Mouse (Mus musculus) MEL (cell line): ENCODE measurements at regions not wholly inside any gene's neighbourhood (a gene's known extent, or its start where the extent isn't known, plus 50 kb on each side); places are given as distances from the start of the nearest gene placed in this dataset.

Source experiments
- DNase-seq: peaks from one replicate; pipeline ENCODE4 v3.0.0; 2011; ENCODE audit warnings: low read depth, low spot score
- H3K27ac ChIP-seq: 2 replicates; pipeline ENCODE4 v1.5.1; 2012; ENCODE audit warnings: low read depth, mild to moderate bottlenecking, control low read depth, low read length, moderate library complexity; ENCODE audit not compliant: control insufficient read depth
- H3K27me3 ChIP-seq, 2 experiments: fragments of 150-350 bp in 1 of 2; sonication (generic) in 1 of 2; 2 replicates each; pipeline ENCODE4 v1.6.1; 2012; ENCODE audit warnings: low read length in 2 of 2, mild to moderate bottlenecking in 2 of 2, improper control_type of control experiment in 1 of 2, moderate library complexity in 1 of 2; ENCODE audit not compliant: insufficient read depth in 2 of 2, control insufficient read depth in 1 of 2
- H3K36me3 ChIP-seq, 2 experiments: 2 replicates each; pipeline ENCODE4 v1.6.1; 2012 to 2014; ENCODE audit warnings: low read length in 2 of 2, improper control_type of control experiment in 1 of 2, inconsistent platforms in 1 of 2, mild to moderate bottlenecking in 1 of 2; ENCODE audit not compliant: insufficient read depth in 2 of 2, control insufficient read depth in 1 of 2
- H3K4me1 ChIP-seq, 2 experiments: fragments of 150-350 bp in 1 of 2; sonication (generic) in 1 of 2; 2 replicates each; pipeline ENCODE4 v1.6.1; 2012; ENCODE audit warnings: low read length in 2 of 2, improper control_type of control experiment in 1 of 2, mild to moderate bottlenecking in 1 of 2; ENCODE audit not compliant: insufficient read depth in 2 of 2, control insufficient read depth in 1 of 2
- H3K4me3 ChIP-seq, 2 experiments: fragments of 150-350 bp in 1 of 2; sonication (generic) in 1 of 2; 2 replicates each; pipeline ENCODE4 v1.5.1; 2012; ENCODE audit warnings: low read depth in 2 of 2, low read length in 2 of 2, mild to moderate bottlenecking in 2 of 2, moderate library complexity in 2 of 2, control low read depth in 1 of 2, improper control_type of control experiment in 1 of 2; ENCODE audit not compliant: control insufficient read depth in 1 of 2, insufficient read depth in 1 of 2
- H3K79me2 ChIP-seq: 2 replicates; pipeline ENCODE4 v1.6.1; 2012; ENCODE audit warnings: mild to moderate bottlenecking, low read length, moderate library complexity; ENCODE audit not compliant: control insufficient read depth, poor library complexity, insufficient read depth
- H3K9ac ChIP-seq: 2 replicates; pipeline ENCODE4 v1.6.1; 2012; ENCODE audit warnings: low read depth, mild to moderate bottlenecking, control low read depth, low read length, moderate library complexity; ENCODE audit not compliant: control insufficient read depth, poor library complexity, severe bottlenecking
- H3K9me3 ChIP-seq: fragments of 150-350 bp; sonication (generic); replicated peaks from 2 replicates; pipeline ENCODE4 v1.6.1; 2012; ENCODE audit warnings: mild to moderate bottlenecking, low read length, improper control_type of control experiment, moderate library complexity; ENCODE audit not compliant: insufficient read depth
- CHD1 ChIP-seq: IDR thresholded peaks from 2 replicates; pipeline ENCODE4 v1.6.1; 2012; ENCODE audit warnings: low read depth, mild to moderate bottlenecking, inconsistent platforms, low read length, improper control_type of control experiment
- CHD2 ChIP-seq: IDR thresholded peaks from 2 replicates; pipeline ENCODE4 v1.6.1; 2011; ENCODE audit warnings: low read length, improper control_type of control experiment
- ELF1 ChIP-seq: IDR thresholded peaks from 2 replicates; pipeline ENCODE4 v1.6.1; 2014; ENCODE audit warnings: low read depth, mild to moderate bottlenecking, inconsistent platforms, low read length, improper control_type of control experiment, moderate library complexity
- EP300 ChIP-seq, 2 experiments: IDR thresholded peaks; 2 replicates each; pipeline ENCODE4 v1.6.1; 2011; ENCODE audit warnings: improper control_type of control experiment in 2 of 2, low read length in 2 of 2, low read depth in 1 of 2, mild to moderate bottlenecking in 1 of 2
- GATA1 ChIP-seq: IDR thresholded peaks from 2 replicates; pipeline ENCODE4 v1.6.1; 2011; ENCODE audit warnings: low read depth, low read length, improper control_type of control experiment
- MAFK ChIP-seq: IDR thresholded peaks from 2 replicates; pipeline ENCODE4 v1.6.1; 2011; ENCODE audit warnings: low read depth, mild to moderate bottlenecking, low read length, improper control_type of control experiment, borderline replicate concordance
- MAX ChIP-seq: IDR thresholded peaks from 2 replicates; pipeline ENCODE4 v1.6.1; 2011; ENCODE audit warnings: low read length, improper control_type of control experiment
- MAZ ChIP-seq: IDR thresholded peaks from 2 replicates; pipeline ENCODE4 v1.6.1; 2012; ENCODE audit warnings: low read depth, mild to moderate bottlenecking, inconsistent platforms, low read length, improper control_type of control experiment
- MXI1 ChIP-seq: IDR thresholded peaks from 2 replicates; pipeline ENCODE4 v1.6.1; 2011; ENCODE audit warnings: mild to moderate bottlenecking, low read depth, low read length, improper control_type of control experiment
- NELFE ChIP-seq: IDR thresholded peaks from 2 replicates; pipeline ENCODE4 v1.6.1; 2011; ENCODE audit warnings: low read depth, low read length, improper control_type of control experiment
- POLR2AphosphoS2 ChIP-seq: IDR thresholded peaks from 2 replicates; pipeline ENCODE4 v1.6.1; 2011; ENCODE audit warnings: low read length, improper control_type of control experiment
- RAD21 ChIP-seq: IDR thresholded peaks from 2 replicates; pipeline ENCODE4 v1.6.1; 2011; ENCODE audit warnings: mild to moderate bottlenecking, low read depth, low read length, improper control_type of control experiment
- RCOR1 ChIP-seq: IDR thresholded peaks from 2 replicates; pipeline ENCODE4 v1.6.1; 2012; ENCODE audit warnings: low read depth, mild to moderate bottlenecking, inconsistent platforms, low read length, improper control_type of control experiment
- SMC3 ChIP-seq: IDR thresholded peaks from 2 replicates; pipeline ENCODE4 v1.6.1; 2011; ENCODE audit warnings: low read depth, low read length, improper control_type of control experiment
- TAL1 ChIP-seq: IDR thresholded peaks from 2 replicates; pipeline ENCODE4 v1.6.1; 2012; ENCODE audit warnings: mild to moderate bottlenecking, inconsistent platforms, low read length, moderate library complexity, mixed read lengths
- TBP ChIP-seq: IDR thresholded peaks from 2 replicates; pipeline ENCODE4 v1.8.0; 2011; ENCODE audit warnings: low read depth, low read length, improper control_type of control experiment
- TCF12 ChIP-seq: IDR thresholded peaks from 2 replicates; pipeline ENCODE4 v1.6.1; 2014; ENCODE audit warnings: low read depth, mild to moderate bottlenecking, inconsistent platforms, low read length, improper control_type of control experiment, moderate library complexity
- UBTF ChIP-seq: IDR thresholded peaks from 2 replicates; pipeline ENCODE4 v1.6.1; 2012; ENCODE audit warnings: low read depth, mild to moderate bottlenecking, inconsistent platforms, low read length, improper control_type of control experiment, moderate library complexity, borderline replicate concordance; ENCODE audit not compliant: insufficient read depth
- USF2 ChIP-seq, 2 experiments: IDR thresholded peaks; 2 replicates each; pipeline ENCODE4 v1.6.1; 2011 to 2012; ENCODE audit warnings: improper control_type of control experiment in 2 of 2, low read length in 2 of 2, borderline replicate concordance in 1 of 2, inconsistent platforms in 1 of 2, low read depth in 1 of 2, mild to moderate bottlenecking in 1 of 2; ENCODE audit not compliant: insufficient read depth in 1 of 2
- ZKSCAN1 ChIP-seq: IDR thresholded peaks from 2 replicates; pipeline ENCODE4 v1.6.1; 2012; ENCODE audit warnings: low read depth, mild to moderate bottlenecking, inconsistent platforms, low read length, improper control_type of control experiment, moderate library complexity
- ZMIZ1 ChIP-seq: IDR thresholded peaks from 2 replicates; pipeline ENCODE4 v1.6.1; 2012; ENCODE audit warnings: low read depth, mild to moderate bottlenecking, inconsistent platforms, low read length, improper control_type of control experiment, moderate library complexity

DNA sequence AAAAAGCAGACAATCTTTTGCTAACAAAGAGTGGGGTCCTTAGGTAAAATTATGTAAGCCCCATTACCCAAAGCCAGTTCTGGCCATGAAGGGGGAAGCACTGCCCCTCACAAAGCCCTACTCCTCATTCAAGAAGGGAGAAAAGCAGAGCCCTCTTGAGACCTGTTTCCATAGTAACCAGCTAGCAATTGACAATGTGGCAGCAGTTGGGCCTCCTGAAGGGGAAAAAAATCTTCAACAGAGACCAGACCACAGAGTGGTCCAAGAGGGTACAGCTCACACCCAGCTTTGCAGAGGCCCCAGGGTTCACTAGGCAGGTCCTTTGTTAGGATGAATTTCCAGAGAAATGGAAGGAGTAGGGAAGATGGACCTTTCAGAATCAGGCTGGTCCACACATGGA, 271.8 kb downstream of the Tox3 start:
- Histone ChIP-seq H3K27ac (no peak overlapping the region), H3K9me3 (no peaks in the 10 kb centered on the region), H3K4me3 (no peak overlapping the region), H3K36me3 (no peaks in the 10 kb centered on the region), H3K27me3 (no peaks in the 10 kb centered on the region), H3K9ac (no peak overlapping the region)
- DNase-seq = no peak
- no peak for TF ChIP-seq MAFK
- TF ChIP-seq POLR2AphosphoS2 = no peak
- no peak for TF ChIP-seq TBP
- TF ChIP-seq RCOR1 = no peak
- TF ChIP-seq CHD2 = no peak
- TF ChIP-seq TCF12 = no peak
- TF ChIP-seq GATA1 = no peak
- no peak for TF ChIP-seq EP300 (IDR thresholded peaks at IDR 0.05; ENCODE audit: low read depth in 1 of 2, low read length in 2 of 2)
- TF ChIP-seq NELFE = no peak
- TF ChIP-seq, all 39 proteins: peak for 0
- Histone ChIP-seq H3K4me1 (no peaks in the 10 kb centered on the region), H3K79me2 (no peaks in the 10 kb centered on the region)

DNA sequence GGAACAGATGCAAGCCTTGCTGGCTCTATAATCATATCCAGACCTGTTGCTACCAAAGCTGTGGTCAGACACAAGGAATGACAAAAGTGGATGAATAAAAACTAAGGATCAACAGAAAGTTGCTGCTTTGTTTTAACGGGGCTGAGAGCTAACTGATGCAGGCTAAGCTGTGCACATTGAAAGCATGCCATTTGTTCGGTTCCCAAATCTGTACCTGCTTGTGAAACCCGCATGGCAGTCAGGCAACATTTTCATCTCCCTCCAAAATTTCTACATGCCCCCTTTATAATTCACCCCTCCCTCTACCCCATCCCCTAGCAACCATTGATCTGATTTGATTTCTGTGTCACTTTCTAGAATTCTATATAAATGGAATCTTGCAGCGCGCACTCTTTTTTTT, 272.3 kb downstream of the Tox3 start:
- no peaks in the 10 kb centered on the region for H3K4me1 ChIP-seq
- DNase-seq = no peak
- H3K9ac ChIP-seq = no peak overlapping the region
- no peak overlapping the region for H3K27ac ChIP-seq
- H3K36me3 ChIP-seq = no peaks in the 10 kb centered on the region
- no peak overlapping the region for H3K4me3 ChIP-seq
- no peaks in the 10 kb centered on the region for H3K79me2 ChIP-seq
- no peak for TF ChIP-seq TAL1
- no peak for TF ChIP-seq CHD2
- no peak for TF ChIP-seq ZMIZ1
- no peak for TF ChIP-seq SMC3
- TF ChIP-seq MXI1 = no peak
- no peak for TF ChIP-seq USF2 (IDR thresholded peaks at IDR 0.05; ENCODE audit: borderline replicate concordance in 1 of 2, insufficient read depth in 1 of 2, low read depth in 1 of 2, low read length in 2 of 2)
- TF ChIP-seq CHD1 = no peak
- no peak for TF ChIP-seq ZKSCAN1
- no peak for TF ChIP-seq RAD21
- TF ChIP-seq NELFE = no peak
- no peak for TF ChIP-seq UBTF
- TF ChIP-seq ELF1 = no peak
- TF ChIP-seq MAX = no peak
- TF ChIP-seq MAZ = no peak
- no peaks in the 10 kb centered on the region for H3K27me3 ChIP-seq
- no peaks in the 10 kb centered on the region for H3K9me3 ChIP-seq
